Mouse (Mus musculus) NIH3T3 (cell line): ENCODE measurements at regions not wholly inside any gene's neighbourhood (a gene's known extent, or its start where the extent isn't known, plus 50 kb on each side); places are given as distances from the start of the nearest gene placed in this dataset.

Source experiments
- DNase-seq: peaks from one replicate; pipeline ENCODE4 v3.0.0-alpha.2; 2012; ENCODE audit warnings: low read depth

DNA sequence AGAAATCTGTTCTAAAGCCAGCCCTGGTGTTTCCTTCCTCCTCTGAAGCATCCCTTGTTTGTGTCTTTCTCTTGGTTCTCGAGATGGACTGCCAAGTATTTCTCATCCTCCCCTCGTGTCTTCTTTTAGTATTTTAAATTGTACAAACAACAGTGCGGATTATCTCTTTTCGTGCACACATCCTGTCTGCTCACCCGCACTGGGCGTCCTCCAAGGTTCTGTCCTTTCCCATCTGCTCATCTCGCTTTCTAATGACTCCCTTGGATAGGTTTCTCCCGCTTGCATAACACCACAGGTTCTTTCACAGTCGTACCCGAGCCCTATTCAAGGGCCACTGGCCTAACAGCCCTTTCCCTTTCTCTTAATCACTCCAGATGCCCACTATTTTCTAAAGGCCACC lies 428.7 kb upstream of the Jarid2 start:
- DNase-seq: no peak

DNA sequence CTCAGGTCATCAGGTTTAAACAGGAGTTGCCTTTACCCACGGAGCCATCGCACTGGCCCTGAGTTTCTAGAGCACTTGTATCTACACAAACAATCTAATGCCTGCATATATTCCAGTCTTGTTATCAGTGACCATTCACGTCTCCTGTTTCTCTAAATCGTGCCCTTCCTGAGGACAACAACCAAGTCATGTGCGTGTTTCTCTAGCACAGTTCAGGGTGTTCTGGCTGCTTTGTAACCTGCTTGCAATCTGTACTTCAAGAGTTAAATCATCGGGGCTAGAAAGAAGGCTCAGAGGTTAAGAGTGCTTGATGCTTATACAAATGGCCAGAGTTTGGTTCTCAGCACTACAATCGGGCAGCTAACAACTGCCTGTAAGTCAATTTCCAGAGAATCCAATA lies 428.1 kb upstream of the Jarid2 start:
- DNase-seq: no peak

DNA sequence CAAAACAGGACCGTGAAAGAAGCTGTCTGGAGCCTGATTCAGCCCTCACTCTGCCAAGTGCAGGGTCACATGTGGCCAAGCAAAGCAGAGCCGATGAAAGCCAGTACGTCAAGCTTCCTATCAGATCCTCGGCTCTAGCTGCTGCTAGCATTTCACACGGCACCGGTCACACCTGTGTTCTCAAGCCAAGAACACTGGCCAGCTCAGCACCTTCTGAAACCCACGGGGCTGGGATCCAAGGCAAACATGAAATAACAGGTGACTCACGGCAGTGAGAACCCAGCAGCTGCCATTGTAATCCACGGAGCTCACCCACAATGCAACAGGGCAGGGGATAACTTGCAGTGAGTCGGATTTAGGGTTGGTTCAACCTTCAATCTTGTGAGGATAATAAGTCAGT lies 427.3 kb upstream of the Jarid2 start:
- peak; percentile 3 for DNase-seq

DNA sequence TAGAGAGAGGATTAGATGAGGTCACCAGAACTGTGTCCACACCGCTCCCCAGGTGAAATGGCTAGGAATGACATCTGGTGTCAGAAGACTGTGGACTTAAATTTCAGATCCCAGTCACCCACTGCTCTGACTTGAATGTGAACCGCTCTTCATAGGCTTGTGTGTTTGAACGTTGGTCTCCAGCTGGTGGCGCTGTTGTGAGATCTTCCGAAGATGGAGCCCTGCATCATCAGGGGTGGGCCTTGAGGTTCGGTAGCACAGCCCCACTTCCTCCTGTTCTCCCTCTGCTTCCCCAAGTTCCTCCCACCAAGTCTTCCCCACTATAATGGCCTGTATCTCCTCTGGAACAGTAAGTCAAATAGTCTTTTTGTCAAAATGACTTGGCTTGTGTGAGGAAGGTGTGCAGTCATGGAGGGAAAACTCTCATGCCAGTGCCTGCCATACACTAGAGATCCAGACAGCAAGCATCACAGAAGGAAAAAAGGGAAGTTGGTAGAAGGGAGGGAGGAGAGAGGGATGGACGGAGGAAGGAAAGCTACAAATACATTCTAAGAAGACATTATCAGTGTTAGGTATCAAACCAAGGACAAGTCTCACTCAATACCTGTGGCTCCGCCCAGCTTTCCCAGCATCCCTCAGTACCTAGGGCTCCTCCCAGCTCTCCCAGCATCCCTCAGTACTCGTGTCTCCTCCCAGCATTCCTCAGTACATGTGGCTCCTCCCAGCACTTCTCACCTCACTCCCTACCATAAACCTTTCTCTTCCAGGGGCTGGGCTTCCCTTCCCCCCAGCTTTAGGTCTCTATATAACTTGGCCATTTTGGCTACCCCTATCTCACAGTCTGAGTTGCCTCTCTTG lies 423.9 kb upstream of the Jarid2 start:
- no peak for DNase-seq

DNA sequence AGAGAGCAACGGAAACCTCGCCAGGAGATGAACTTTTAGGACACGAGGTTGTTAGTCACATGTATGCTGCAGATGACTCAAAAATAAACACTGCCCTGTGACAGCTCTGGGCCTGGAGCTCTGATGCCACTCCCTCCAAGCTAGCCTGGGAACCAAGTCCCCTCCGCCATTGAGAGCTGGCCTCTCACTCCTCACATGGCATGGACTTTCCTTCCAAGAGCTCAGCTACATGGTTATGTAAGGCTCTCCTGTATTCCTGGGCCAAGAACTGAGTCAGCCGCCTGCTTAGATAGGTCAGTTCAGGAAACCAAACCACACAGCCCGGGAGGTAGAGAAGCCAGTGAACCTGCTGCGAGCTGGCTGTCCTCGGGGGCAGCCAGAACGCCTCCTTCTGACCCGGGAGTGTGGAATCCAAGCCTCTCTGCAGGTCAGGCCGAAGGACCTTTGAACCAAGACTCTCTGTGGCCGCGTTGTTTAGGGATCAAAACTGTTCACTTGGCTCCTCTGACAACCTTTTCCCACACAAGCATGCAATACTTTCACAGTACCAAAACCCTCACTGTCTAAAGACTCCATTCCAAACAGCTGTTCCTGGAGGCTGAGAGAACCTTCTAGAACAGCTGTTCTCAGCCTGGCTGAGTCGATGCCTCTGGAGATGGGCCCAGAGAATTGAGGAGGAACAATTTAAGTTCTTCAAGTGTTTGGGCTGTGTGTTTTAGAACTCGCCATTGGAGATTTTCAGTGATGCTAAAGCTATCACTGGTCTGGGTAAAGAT lies 422.8 kb upstream of the Jarid2 start:
- peak; percentile 24 for DNase-seq

DNA sequence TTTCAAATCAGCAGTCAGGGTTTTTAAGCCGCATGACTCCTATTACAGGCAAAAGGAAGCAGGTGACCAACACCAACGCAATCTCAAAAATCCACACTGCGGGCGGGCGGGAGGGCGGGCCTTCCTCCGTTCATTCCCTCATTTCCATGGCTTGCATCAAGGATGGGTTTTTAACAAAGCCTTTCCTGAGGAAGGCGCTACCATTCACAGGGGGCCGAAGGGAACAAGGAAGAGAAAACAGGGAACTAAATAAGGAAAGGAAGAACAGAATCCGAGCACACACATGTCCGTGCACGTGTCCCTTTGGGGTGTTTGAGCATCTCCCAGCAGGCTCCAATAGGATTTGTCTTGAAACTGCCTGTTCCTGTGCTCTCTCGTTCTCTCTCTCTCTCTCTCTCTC lies 421.0 kb upstream of the Jarid2 start:
- no peak for DNase-seq

DNA sequence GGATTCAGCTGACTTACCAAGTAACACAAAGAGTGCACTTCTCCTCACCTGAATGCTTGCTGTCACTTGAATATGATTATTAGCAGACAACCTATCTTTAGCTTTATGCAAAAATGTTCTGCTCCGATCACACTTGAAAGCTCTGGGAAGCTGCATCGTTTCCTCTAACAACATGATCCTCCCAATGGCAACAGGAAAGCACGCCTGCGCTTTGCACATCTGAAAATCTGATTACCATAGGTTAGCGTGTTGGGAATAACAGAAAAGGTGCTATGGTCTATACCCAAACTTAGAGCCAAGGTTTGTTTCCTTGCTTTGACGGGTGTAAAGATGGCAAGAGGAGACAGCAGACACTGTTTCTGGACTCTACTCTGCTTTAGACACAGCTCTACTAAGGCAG lies 417.0 kb upstream of the Jarid2 start:
- DNase-seq: no peak

DNA sequence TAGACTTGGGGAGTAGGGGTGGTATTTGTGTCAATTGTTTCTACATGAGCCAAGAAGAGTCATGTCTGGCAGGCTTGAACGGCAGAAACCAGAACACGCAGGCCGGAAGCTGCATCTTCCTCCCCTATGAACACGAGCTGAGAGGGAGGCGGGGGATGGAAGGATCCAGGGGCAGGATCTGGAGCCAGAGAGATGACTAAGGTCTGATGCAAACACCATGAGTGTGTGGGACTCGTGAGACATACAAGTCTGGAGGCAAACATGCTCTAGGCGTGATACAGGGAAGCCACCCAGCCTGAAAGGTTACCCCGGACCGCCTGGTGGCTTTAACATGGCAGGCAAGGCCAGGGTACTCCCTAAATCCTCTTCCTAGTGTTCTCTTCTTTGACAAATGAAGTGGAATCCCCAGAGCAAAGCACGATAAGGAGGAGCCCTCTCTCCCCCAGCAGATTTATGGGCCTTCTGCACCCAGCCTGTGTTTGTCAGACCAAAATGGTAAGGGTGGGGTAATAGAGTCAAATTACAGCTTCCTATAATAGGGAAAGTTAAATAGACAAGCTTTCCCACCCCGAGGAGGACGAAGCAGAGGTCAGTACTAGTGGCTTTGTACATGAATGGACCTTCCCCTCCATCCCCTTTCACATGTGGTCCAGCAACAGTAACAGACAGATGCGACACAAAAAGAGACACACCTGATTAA lies 412.4 kb upstream of the Jarid2 start:
- DNase-seq: peak; percentile 1

DNA sequence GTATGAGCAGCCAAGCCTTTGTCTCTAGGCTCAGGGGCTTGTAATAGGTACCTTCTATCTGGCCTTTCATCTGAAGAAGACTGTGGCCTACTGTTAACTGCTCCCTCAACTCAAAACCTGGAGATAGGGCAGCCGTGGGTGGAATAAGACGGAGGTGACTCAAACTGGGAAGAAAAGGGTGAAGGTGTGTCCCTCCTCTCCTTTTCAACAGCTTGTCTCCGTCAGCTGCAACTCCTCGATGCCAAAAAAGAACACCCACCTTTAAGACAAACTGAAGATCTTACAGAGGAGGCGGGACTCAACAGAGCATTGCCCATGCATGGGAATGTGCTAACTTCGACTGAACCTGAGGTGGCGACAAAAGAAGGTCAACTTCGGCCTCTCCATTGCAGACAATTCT lies 411.7 kb upstream of the Jarid2 start:
- DNase-seq: no peak

DNA sequence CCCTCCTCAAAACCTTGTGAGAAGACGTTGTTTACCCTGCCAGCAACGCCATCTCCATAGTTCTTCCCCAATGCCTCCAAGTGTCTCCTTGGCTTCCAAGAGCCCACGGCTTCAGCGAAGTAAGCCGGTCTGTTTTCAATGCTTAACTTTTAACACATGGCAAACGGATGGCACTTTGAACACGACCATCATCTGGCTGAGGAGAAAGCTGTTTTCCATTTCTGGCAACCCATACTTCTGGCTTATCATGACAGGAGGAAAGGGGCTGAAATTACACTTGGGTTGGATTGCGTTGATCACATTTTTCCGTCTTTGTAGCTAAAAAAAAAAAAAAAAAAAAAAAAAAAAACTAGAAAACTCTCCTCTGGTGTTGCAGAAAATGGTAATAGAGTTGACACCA lies 410.2 kb upstream of the Jarid2 start:
- DNase-seq: no peak

DNA sequence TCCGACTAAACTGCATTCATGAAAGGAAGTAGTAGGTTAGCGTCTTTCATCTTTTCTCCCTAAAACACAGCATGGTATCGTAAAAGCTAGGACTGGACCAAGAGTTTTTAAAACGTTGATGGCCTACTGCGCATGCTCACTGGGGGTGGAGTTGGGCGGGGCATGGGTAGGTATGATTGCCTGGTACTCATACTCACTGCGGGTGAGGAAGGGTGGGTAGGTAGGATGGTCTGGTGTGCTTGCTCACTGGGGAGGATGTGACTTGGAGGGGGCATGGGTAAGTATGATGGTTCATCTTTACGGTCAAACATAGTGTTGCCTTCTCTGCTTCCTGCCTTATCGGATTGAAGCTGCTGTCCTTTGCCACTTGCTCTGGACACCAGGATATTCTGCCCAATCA lies 409.8 kb upstream of the Jarid2 start:
- DNase-seq: no peak

DNA sequence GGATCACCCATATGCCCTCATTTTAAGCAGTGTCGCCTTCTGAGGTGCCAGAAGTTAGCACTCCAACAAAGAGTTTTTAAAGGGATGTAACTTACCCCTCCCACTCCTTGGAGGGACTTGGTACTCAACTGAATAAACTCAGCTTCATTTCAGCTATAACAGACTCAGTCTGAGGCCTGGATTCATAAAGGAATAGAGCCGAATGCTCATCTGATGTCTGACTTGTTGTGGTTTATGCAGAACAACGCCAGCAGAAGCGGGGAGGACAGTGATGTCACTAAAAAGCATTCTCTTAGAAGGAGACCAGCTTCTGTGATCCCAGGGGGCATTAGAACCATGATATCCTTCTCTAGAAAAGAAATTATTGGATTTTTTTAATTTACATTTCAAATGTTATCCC lies 409.0 kb upstream of the Jarid2 start:
- no peak for DNase-seq

DNA sequence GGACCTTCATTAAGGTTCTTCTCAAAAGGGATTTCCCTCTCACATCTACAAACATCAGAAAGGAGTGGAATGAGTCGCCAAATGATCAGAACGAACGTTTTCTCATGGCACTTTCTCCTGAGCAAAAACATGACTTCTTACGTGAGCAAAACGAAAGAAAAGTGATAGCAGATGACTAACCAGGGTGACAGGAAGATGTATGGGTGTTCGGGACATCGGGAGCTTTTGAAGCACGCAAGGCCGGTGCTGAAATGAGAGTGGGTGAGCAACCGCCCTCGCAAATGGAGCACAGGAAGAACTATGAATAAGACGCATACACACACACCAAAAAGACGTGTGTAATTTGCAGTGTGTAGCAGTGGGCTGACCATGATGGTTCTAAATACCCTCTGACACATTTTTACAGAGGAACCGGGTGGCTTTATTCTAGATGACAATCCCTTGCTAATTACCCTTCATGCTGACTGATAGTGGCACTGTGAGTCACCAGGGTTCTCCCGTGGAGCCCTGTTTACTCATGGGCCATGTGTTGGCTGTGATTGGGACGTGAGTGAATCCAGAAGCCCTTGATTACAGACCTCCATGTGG lies 408.2 kb upstream of the Jarid2 start:
- DNase-seq: no peak

DNA sequence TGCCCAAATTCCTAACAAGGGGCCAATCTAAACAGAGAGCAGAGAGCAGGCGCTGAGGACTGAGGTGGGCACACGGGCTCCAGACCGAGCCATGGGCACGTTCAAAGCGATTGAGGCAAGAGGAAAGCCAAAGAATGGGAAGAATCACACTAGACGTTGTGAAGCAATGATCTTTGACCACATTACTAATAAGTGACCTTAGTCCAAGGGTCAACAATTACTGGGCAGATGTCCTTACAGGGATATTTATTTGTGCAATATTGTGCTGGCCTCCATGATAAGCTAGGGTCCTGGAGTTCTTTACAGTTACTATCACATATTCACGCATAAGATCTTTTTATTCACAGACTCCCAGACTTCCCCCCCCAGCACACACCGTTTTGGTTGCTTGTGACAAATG lies 400.9 kb upstream of the Jarid2 start:
- no peak for DNase-seq

DNA sequence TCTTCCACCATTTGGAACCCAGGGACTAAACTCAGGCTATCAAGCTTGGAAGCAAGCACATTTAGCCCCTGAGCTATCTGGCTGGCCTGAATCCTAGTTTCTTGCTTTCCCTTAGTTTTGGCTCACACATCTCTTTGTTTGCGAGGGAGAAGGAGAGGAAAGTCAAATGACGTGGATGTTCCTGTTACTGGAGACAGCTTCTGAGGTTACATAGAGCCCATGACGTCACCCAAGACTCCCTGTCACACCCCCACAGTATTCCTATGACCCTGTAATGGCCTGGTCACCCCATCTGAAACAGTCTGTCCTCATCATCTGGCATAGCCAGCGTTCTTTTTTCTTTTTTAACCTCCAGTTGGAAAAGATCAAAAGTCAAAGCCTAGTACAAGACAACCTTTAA lies 400.1 kb upstream of the Jarid2 start:
- no peak for DNase-seq

DNA sequence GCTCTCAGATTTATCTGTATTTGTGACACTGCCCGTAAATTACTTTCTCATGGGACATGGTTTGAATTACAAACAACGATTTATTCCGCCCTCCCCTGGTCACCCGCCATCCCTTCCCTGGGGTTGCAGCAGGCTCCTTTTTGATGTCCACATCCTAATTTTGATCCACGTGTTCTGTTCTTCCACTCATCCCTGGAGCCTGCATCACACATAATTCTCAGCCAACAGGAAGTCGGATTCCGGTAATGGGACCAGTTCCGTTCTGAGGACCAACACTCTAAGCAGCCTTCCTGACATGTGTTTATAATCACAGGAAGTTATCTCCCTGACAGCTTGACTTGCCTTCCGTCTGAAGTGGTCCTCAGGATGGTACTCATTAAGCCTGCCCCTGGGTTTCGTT lies 399.6 kb upstream of the Jarid2 start:
- DNase-seq: no peak

DNA sequence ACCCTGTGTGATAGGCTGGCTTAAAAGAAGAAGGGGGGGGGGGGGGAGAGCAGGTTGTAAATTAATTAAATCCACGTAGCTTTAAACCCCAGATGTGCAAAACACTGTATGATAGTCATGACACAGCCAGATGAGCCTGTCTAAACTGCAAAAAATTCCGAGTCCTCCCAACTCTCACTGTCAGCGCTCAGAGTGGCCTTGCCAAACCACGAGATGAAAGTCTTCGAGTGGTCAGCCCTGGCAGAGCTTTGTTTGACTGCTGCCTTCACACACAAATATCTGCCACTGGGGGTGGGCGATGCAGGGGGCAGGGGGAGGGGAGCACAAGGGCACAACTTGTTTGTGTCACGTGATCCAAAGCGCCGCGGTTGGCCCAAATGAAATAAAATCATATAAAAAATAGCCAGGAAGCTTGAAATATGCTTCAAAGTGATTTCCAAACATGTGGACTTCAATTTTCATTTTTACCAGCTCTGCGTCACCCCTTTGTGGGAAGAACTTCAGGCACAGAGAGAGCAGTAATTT lies 396.5 kb upstream of the Jarid2 start:
- DNase-seq: no peak

DNA sequence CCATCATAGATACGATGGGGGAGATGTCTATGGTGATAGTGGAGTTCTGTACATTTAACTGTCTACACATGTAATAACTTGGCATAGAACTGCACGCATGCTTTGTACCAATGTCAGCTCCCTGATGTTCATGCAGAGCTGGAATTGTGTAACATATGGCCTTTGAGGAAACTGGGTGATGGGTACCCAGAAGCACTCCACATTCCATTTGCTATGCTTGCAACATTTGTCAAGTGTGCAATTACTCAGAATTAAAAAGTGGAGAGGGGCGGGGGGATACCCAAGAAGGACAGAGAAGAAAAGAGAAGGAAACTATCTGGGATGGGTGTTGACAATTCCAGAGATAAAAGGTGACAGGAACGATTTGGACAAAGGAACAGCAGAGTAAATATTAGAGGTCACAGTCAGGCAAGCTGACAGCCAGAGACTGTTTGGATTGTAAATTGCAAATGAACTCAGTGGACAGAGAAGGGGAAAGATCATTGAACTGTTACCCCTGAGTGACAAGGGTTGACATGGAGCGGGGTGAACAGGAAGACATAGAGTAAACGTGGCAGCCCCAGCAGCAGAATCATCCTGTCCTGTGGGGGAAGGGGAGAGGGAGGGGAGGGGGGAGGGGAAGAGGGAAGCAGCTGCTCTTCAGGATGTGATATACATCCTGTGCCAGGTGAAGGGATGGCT lies 390.1 kb upstream of the Jarid2 start:
- DNase-seq: no peak

DNA sequence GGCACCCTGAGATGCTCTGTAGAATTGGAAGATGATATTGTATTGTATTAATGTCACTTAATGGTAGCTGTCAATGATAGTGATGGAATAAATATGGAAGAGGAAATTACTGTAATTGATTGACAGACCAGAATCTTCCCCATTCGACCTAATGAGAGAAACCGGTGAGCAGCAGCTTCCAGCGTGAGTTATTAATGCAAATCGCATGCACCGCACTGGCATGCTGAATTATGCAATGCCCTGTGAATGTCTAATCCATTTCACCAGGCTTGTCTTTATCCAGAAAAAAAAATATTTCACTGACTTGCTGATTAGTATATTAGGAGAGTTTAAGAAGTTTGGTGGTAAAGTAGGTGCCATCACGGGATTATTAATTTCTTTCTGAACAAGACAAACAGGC lies 384.2 kb upstream of the Jarid2 start:
- no peak for DNase-seq

DNA sequence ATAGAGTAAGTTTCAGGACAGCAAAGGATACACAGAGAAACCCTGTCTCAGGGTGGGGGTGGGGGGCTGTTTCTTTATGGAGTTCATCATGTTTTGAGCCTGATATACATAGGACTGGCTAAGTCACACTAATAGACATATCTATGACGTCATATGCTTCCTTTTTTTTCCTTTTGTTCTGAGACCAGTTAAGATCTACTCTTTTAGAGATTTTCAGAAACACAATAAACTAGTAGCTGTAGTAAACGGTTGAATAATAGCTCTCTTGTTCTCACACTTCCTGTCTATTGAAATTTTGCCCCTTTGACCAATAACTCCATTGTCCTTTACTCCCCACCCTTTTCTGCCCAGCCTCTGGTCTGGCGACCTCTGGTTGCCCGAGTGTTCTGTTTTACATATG lies 382.6 kb upstream of the Jarid2 start:
- DNase-seq: no peak

DNA sequence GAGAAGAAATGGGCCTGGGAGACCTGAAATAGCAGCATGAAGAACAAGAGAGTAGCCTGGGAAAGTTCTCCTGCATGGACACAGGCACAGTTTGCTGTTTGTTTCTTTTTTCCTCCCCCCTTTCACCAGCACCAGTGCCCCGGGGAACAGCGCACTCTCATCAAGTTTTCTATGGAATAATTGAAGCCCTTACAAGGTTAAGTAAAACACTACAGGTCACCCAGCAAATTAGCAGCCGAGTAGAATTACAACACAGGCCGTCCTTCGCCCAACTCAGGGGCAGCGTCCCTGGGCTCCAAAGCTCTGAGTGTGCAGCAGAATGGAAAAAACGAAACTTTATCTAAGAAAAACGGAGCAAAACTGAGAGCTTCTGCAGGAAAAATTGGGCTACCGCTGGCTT lies 381.6 kb upstream of the Jarid2 start:
- no peak for DNase-seq

DNA sequence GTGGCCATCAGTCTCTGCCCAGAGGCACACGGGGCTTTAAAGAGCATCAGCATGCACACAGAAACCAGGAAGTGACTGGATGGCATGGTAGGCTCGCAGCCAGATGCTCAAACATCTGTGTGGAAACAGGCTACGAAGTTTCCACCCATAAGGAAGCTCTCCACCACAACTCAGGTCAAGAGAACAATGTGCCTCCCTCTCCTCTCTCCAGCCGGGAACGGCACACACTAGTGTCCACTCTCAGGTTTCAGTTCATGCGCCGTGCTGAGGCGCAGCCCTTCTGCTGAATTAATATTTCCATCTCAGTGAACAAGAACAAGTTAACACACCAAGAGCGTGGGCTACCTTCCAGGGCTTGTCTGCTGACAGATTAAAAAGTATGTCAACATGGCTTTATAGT lies 375.4 kb upstream of the Jarid2 start:
- DNase-seq: no peak
